Mouse (Mus musculus) intestine, embryonic 16.5 days (tissue): ENCODE results near the gene Usp54. TPM values are rescaled to one million over a fixed set of nuclear protein-coding genes. Genes with fewer than 3 reads are reported as not detected.
A peak's percentile ranks its signal among the peaks of the same experiment; 100 is the strongest.

Experiments
- ATAC-seq: fragments of 200-750 bp; cut with Nextera tagmentation; 2 replicates; pipeline ENCODE4 v1.8.0; 2017; ENCODE audit warnings: moderate TSS enrichment, moderate library complexity
- H3K27ac ChIP-seq: fragments of 300-500 bp; sonication (generic); 2 replicates; pipeline ENCODE4 v1.5.1; 2014; ENCODE audit warnings: mild to moderate bottlenecking, low read length
- H3K27me3 ChIP-seq: fragments of 300-500 bp; sonication (generic); replicated peaks from 2 replicates; pipeline ENCODE4 v1.6.1; 2014; ENCODE audit warnings: low read length, control low read depth, mixed read lengths; ENCODE audit not compliant: control insufficient read depth, insufficient read depth
- H3K36me3 ChIP-seq: fragments of 300-500 bp; sonication (generic); 2 replicates; pipeline ENCODE4 v1.6.1; 2014; ENCODE audit warnings: low read length, control low read depth; ENCODE audit not compliant: control insufficient read depth, insufficient read depth
- H3K4me1 ChIP-seq: fragments of 300-500 bp; sonication (generic); 2 replicates; pipeline ENCODE4 v1.6.1; 2014; ENCODE audit warnings: low read length, control low read depth, mixed read lengths; ENCODE audit not compliant: control insufficient read depth, insufficient read depth
- H3K4me2 ChIP-seq: fragments of 300-500 bp; sonication (generic); 2 replicates; pipeline ENCODE4 v1.6.1; 2014; ENCODE audit warnings: low read depth, low read length, control low read depth
- H3K4me3 ChIP-seq: fragments of 300-500 bp; sonication (generic); 2 replicates; pipeline ENCODE4 v1.5.1; 2014; ENCODE audit warnings: mild to moderate bottlenecking, low read length
- H3K9ac ChIP-seq: fragments of 300-500 bp; sonication (generic); 2 replicates; pipeline ENCODE4 v1.6.1; 2014; ENCODE audit warnings: low read depth, low read length
- H3K9me3 ChIP-seq: fragments of 300-500 bp; sonication (generic); 2 replicates; pipeline ENCODE4 v1.6.1; 2016; ENCODE audit warnings: low read length, control low read depth; ENCODE audit not compliant: control insufficient read depth
- WGBS: fragments of 180-500 bp; shearing (Covaris S2); extraction: QIAGEN DNeasy Blood & Tissue Kit; methylation state at CpG from one replicate; pipeline ENCODE4 v1.1.7; 2014; 5-methylcytosine and 5-hydroxymethylcytosine counted together
- polyA plus RNA-seq: library from polyadenylated mRNA; unstranded; fragments of >200 nt; fragmentation: Nextera tagmentation; extraction: Ambion mirVana; gene quantifications from 2 replicates; pipeline ENCODE4 v1.2.1, GENCODE M21; 2015

Usp54 gene
- polyA plus RNA-seq, 1 experiment from 2014 or later = 3.1 TPM

DNA sequence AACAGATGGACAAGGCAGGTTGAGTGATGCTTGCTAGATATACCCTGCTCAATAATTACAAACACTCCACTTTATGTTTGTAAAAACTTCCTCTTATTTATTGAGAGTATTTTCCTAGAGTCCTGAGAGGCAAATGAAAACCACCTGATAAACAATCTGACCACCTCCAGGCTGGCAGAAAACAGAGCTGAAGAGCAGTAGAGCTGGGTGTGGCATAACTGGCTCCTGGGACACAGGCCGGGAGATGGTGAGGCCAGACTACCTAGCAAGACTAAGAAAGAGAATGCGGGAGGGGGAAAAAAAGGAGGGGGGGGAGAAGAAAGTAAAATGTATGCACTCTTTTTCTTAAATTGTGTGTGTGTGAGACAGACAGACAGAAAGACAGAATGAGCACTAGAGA, 18.5 kb downstream of the Usp54 start:
- WGBS = 83% methylated on average over 2 of the region's 2 CpGs
- no peaks in the 10 kb centered on the region for H3K9me3 ChIP-seq
- no peak overlapping the region for H3K27ac ChIP-seq
- H3K4me1 ChIP-seq = no peaks in the 10 kb centered on the region
- H3K9ac ChIP-seq = no peak overlapping the region
- H3K4me2 ChIP-seq = no peak overlapping the region
- H3K36me3 ChIP-seq = no peaks in the 10 kb centered on the region
- ATAC-seq = no peak
- no peak overlapping the region for H3K4me3 ChIP-seq
- no peaks in the 10 kb centered on the region for H3K27me3 ChIP-seq

DNA sequence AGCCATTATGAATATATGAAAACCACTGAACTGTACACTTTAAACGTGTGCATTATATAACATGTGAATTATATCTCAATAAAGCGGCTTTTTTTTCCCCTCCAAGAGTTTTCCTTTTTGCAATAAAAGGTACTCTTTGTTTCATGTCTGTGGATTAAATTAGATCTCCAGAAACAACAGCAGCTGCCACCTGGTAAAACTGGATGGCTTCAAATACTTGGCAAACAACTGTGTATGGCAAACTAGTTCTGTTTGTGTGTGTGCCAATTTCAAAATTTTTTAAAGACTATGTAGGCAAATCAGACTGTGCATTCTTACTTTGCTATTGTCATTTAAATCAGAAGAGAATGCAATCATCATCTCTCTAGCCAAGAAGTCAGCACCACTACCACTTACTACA, 19.0 kb downstream of the Usp54 start:
- ATAC-seq = no peak
- H3K4me1 ChIP-seq = no peaks in the 10 kb centered on the region
- H3K4me3 ChIP-seq = no peak overlapping the region
- no peaks in the 10 kb centered on the region for H3K36me3 ChIP-seq
- H3K27me3 ChIP-seq = no peaks in the 10 kb centered on the region
- H3K9ac ChIP-seq = no peak overlapping the region
- no peak overlapping the region for H3K4me2 ChIP-seq
- no peak overlapping the region for H3K27ac ChIP-seq
- no peaks in the 10 kb centered on the region for H3K9me3 ChIP-seq
- WGBS = 80% methylated on average over 2 of the region's 2 CpGs

DNA sequence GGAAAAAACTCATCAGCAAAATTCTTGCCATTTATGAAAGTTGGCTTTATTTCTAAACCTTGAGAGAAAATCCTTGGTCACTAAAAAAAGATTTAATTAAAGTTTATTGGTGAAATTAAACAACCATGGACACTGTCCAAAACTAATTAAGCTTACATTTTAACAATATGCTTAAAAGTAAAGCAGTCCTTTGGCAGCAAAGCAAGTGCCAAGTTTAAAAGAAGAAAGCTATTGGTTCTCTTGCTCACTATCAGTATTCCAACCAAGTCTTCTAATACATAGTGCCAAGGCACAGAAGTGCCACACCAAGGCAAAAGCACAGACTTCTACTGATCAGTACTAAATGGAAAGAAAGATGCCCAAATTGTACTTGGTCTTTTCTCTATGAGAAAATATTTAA, 21.7 kb downstream of the Usp54 start:
- Histone ChIP-seq H3K9me3 (no peaks in the 10 kb centered on the region), H3K27me3 (no peaks in the 10 kb centered on the region), H3K4me2 (no peak overlapping the region), H3K4me3 (no peak overlapping the region), H3K27ac (no peak overlapping the region), H3K9ac (no peak overlapping the region), H3K4me1 (0 out of 2 replicates have a peak, but pooled peaks cover 4% of the 10 kb centered on the region), H3K36me3 (no peaks in the 10 kb centered on the region)
- no peak for ATAC-seq

DNA sequence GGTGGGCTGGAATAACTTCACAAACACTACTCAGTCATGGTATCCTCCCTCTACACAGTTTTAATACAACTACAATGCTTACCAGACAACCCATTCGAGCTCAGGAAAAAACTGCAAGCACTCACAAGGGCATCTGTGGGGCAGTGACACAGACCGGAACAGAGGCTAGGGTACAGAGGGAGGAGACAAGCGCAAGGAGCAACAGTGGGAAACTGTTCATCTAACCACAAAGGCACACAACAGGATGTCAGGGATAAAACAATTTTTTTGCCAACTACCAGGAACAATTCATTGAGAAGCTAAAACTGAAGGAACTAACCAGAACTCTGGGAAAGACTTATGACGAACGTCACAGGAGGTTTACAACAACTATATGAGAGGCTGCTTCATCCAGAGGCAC, 22.7 kb downstream of the Usp54 start:
- no peaks in the 10 kb centered on the region for H3K36me3 ChIP-seq
- 0 out of 2 replicates have a peak, but pooled peaks cover 4% of the 10 kb centered on the region for H3K4me1 ChIP-seq
- H3K4me3 ChIP-seq = no peak overlapping the region
- no peaks in the 10 kb centered on the region for H3K27me3 ChIP-seq
- no peak overlapping the region for H3K27ac ChIP-seq
- 71% methylated on average over 5 of the region's 5 CpGs for WGBS
- no peak overlapping the region for H3K4me2 ChIP-seq
- no peaks in the 10 kb centered on the region for H3K9me3 ChIP-seq
- ATAC-seq = no peak
- no peak overlapping the region for H3K9ac ChIP-seq

DNA sequence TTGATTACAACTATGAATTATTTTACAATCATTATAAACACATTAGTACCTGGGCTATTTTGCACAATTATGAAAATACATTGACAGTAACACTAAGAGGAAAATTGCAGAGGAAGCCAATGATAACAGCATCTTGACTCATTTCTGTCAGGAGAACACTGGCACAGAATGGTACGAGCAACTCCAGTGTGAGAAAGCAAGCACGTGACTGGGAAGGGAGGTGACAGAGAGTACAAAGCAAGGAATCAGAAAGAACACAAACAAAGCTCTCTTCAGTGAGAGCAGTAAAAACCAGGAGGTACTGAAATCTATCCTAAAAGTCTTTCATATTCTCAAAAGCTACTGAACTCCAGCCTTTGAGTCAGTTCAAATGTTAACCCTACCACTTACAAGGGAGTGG, 24.4 kb downstream of the Usp54 start:
- Histone ChIP-seq H3K4me1 (0 out of 2 replicates have a peak, but pooled peaks cover 4% of the 10 kb centered on the region), H3K36me3 (no peaks in the 10 kb centered on the region), H3K9ac (no peak overlapping the region), H3K4me3 (no peak overlapping the region), H3K27me3 (no peaks in the 10 kb centered on the region), H3K27ac (no peak overlapping the region), H3K9me3 (no peaks in the 10 kb centered on the region), H3K4me2 (no peak overlapping the region)
- 24% methylated on average over 2 of the region's 2 CpGs for WGBS
- no peak for ATAC-seq

DNA sequence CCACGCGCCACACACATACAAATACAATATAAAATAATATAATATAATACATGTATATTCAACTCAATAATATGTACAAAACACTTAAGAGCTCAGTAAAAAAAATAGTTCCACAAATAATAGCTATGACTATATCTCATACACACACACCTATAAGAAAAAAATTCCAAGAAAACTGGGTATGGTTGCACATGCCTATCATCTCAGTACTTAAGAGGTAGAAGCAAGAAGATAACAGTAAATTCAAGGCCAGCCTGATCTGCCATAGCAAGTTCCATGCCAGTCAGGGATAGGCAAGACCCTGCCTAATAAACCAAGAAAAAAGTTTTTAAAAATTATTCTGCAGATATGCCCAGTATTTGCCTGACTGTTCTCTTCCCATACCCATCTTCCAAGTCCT, 25.8 kb downstream of the Usp54 start:
- no peak for ATAC-seq
- H3K36me3 ChIP-seq = no peaks in the 10 kb centered on the region
- H3K27me3 ChIP-seq = no peaks in the 10 kb centered on the region
- H3K4me1 ChIP-seq = 0 out of 2 replicates have a peak, but pooled peaks cover 4% of the 10 kb centered on the region
- WGBS = 99% methylated on average over 2 of the region's 2 CpGs
- H3K4me2 ChIP-seq = no peak overlapping the region
- no peaks in the 10 kb centered on the region for H3K9me3 ChIP-seq
- H3K9ac ChIP-seq = no peak overlapping the region
- no peak overlapping the region for H3K4me3 ChIP-seq
- H3K27ac ChIP-seq = no peak overlapping the region

DNA sequence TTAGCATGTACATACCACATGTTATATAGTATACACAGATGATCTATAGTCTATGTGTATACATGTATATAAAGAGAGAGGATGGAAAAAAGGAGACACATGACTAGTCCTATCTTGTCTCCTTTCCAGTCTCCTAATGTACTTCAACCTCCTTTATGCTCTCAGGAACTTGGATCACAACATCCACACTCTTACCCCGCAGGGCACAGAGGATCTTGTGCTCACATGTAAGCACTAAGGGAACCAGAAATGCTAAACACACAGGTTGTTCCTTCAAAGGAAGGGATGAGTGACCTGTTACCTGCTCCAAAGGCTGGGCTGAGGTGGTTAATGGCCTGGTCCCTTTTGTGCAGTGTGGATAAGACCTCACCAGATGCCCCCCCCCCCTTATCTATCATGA, 28.0 kb downstream of the Usp54 start:
- Histone ChIP-seq H3K4me1 (0 out of 2 replicates have a peak, but pooled peaks cover 4% of the 10 kb centered on the region), H3K27ac (no peak overlapping the region), H3K4me2 (no peak overlapping the region), H3K9ac (no peak overlapping the region), H3K4me3 (no peak overlapping the region), H3K36me3 (no peaks in the 10 kb centered on the region), H3K27me3 (no peaks in the 10 kb centered on the region), H3K9me3 (no peaks in the 10 kb centered on the region)
- WGBS = 100% methylated on average over 1 of the region's 1 CpGs
- no peak for ATAC-seq

DNA sequence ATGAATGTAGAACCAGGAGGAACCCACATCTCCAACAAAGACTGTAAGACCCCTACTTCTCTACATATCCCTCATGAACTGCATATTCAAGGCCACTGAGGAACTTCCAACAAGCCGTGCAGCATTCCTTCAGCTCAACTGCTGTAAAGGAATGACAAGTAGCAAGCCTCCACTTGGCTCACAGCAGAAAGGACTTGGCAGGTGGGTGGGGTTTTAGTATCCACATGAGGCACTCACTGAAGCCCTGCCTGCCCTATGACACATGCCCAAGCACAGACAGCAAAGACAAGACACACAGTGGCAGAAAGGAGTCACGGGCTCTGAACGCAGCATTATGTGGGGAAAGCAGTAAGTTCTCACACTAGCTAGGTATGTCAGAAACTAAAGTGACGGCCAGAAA, 30.7 kb downstream of the Usp54 start:
- Histone ChIP-seq H3K4me3 (no peak overlapping the region), H3K36me3 (no peaks in the 10 kb centered on the region), H3K9me3 (no peaks in the 10 kb centered on the region), H3K27me3 (no peaks in the 10 kb centered on the region), H3K4me2 (no peak overlapping the region), H3K9ac (no peak overlapping the region), H3K4me1 (no peaks in the 10 kb centered on the region), H3K27ac (no peak overlapping the region)
- 80% methylated on average over 4 of the region's 4 CpGs for WGBS
- ATAC-seq = peak; percentile 21; the same call in 1 of the 2 replicates

DNA sequence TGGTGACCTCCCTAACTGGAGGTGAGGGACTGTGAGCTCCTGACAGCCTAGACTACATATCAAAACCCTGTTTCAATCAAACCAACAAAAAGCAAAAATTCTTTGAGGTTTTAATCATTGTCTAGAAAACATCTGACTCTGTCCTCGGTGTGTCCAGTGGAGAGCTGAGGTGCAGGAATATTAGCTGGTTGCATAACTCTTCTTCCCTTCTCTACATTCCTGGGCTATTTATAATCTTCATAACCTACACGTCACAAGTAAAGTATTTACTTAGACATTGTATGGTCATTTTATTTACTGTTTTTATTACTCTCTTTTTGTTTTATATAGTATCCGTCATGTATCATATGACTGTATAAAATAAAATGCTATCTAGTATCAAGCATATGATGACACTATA, 31.3 kb downstream of the Usp54 start:
- WGBS = 68% methylated on average over 3 of the region's 3 CpGs
- Histone ChIP-seq H3K27me3 (no peaks in the 10 kb centered on the region), H3K9me3 (no peaks in the 10 kb centered on the region), H3K4me2 (no peak overlapping the region), H3K4me3 (no peak overlapping the region), H3K9ac (no peak overlapping the region), H3K36me3 (no peaks in the 10 kb centered on the region), H3K27ac (no peak overlapping the region), H3K4me1 (no peaks in the 10 kb centered on the region)
- ATAC-seq = no peak

DNA sequence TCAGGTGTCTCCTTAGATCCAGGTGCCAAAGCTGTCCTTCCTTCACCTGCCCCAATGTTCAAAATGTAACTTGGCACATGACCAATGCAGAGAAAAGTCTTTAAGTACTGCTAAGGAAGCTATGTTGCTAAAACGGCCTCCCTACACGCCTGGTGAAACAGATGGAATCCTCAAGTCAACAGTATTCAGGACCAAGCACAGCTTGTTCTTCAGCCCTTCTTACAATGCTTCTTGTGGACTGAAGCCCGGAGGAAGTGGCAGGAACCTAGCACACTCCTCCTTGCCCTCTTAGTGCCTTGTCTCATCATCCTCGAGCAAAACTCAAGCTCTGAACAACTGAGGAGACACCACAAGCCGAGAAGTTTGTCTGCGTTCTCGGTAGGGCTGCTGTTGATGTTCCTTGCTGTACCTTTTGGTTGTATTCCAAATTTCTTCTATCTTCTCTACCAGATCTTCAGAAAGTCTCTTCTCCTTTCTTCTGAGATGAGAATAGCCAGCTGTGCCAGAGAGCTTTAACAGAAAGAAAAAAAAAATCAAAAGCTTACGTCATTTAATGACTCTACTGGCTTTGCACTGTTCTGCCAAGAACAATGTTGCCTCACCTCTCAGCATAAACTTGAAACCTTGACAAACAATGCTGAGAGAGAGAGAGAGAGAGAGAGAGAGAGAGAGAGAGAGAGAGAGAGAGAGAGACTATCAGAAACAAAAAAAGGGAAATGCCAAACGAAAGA, 33.3 kb downstream of the Usp54 start:
- WGBS = 76% methylated on average over 9 of the region's 9 CpGs
- H3K9me3 ChIP-seq = no peaks in the 10 kb centered on the region
- no peak overlapping the region for H3K4me3 ChIP-seq
- H3K4me1 ChIP-seq = no peaks in the 10 kb centered on the region
- H3K4me2 ChIP-seq = no peak overlapping the region
- H3K9ac ChIP-seq = no peak overlapping the region
- no peaks in the 10 kb centered on the region for H3K36me3 ChIP-seq
- ATAC-seq = no peak
- H3K27ac ChIP-seq = no peak overlapping the region
- no peaks in the 10 kb centered on the region for H3K27me3 ChIP-seq
